Mouse (Mus musculus) layer of hippocampus, postnatal 36 days (tissue): ENCODE data around the gene Uso1. TPM values are rescaled to one million over a fixed set of nuclear protein-coding genes. Genes with fewer than 3 reads are reported as not detected.
A peak's percentile ranks its signal among the peaks of the same experiment; 100 is the strongest.
"Not testable (repeated sequence)": the region's sequence is repeated elsewhere in the genome, so short reads cannot be mapped to it uniquely, and the experiment has no call there.

Experiments used
- DNase-seq, 2 experiments: peaks; one replicate each; pipeline ENCODE4 v3.0.0; 2022
- total RNA-seq, 2 experiments: library from RNA; stranded (reverse); gene quantifications; 2 replicates each; pipeline ENCODE4 v1.2.3; 2021

Uso1 gene
- total RNA-seq, 2 experiments from 2014 or later = 84.3 to 84.7 TPM

DNA sequence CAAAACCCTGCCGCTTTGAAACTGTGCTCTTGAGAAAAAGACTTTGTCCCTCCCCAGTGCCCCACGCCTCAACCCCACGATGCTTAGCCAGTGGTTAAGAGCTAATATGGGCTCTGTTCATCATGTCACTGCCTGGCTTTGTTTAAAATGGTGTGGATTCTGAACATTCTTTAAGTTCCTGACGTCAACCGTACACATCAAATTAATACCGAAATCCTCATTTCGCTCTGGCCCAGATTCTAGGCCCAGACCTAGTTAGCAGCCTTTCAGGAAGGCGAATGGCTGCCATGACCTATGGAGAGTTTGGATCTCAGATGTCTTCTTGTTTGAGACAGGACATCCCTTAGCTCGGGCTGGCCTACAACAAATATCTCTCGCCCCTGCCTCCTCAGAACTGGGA lies 10.0 kb upstream of the Uso1 start:
- DNase-seq = no peak

GRCm38 (mm10) chr5:92128570-92128969 lies 9.2 kb upstream of the Uso1 start:
- DNase-seq = no peak

- DNase-seq = no peak
These were observed 8.4 kb upstream of the Uso1 start for GRCm38 (mm10) chr5:92129321-92129768.

DNA sequence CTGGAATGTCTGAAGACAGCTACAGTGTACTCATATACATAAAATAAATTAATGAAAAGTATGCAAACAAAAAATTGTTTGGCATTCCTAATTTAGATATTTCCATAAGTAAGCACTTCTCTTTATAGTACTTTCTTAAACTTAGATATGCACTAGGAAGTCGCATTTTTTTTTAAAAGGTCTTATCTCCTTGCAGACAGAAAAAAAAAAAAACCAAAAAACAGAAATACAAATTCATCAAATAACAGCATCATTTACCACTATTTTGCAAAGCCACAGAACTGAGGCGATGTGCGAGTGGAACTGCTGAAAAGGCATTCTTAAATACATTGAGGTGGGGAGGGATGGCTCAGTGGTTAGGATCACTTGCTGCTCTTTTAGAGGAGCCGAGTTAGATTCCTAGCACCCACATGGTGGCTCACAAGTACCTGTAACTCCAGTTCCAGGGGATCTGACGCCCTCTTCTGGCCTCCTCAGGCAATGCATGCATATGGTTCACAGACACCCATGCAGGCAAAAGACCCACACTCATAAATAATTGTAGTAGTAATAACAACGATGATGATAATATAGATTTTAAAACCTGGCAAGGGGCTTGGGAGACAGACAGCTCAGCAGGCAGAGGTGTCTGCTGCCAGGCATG lies 7.6 kb upstream of the Uso1 start:
- DNase-seq = no peak

DNA sequence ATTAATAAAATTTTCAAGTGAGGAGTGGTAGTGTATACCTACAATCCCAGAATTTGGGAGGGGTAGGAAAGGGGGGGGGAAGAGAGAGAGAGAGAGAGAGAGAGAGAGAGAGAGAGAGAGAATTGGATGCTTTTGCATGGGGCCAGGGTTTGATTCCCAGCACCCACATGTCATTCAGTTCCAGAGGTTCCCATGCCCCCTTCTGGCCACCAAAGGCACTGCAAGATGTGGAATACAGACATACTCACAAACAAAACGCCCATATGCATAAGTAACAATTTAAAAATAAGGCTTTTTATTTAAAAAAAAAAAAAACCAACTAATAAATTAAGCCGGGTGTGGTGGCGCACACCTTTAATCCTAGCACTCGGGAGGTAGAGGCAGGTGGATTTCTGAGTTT lies 5.6 kb upstream of the Uso1 start:
- DNase-seq = no peak

GRCm38 (mm10) chr5:92133006-92133405 lies 4.7 kb upstream of the Uso1 start:
- not testable (repeated sequence) for DNase-seq

GRCm38 (mm10) chr5:92134934-92135333 lies 2.8 kb upstream of the Uso1 start:
- DNase-seq = no peak

DNA sequence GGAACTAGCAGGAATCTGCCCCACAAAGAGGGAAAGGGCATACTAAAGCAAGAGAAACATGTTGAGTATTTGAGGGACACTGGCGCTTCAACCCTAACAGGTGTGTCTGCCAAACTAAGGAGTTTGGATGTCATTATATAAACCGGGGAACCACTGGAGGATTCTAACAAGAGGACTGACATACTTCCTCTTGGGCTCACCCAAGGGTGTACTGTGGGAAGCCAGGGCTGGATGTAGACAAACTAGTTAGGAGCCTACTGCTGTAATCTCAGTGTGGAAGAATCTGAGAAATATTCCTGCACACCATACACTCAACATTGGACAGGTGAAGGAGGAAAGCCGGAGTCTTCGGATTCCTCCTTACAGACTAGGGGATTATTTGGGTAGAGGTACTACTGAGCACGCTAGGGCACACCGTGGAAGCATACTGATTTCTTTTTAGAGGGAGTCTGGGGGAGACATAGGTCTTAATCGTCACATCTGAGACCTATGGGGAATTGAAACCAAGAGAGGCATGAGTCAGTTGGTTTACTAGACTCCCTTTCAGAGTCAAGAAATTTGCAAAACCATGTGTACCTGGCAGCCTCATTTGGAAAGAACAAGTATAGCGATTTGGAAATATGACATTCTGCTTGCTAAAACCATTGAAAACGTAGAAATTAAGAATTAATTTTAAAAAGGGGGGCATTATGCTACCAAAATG lies 1.1 kb upstream of the Uso1 start:
- no peak for DNase-seq

- peak; percentile 24 to 49 for DNase-seq
These were observed 419 bp downstream of the Uso1 start for GRCm38 (mm10) chr5:92138093-92138621.

GRCm38 (mm10) chr5:92139191-92139590 lies 1.5 kb downstream of the Uso1 start:
- DNase-seq = no peak

- DNase-seq = no peak
These were observed 4.0 kb downstream of the Uso1 start for GRCm38 (mm10) chr5:92141696-92142095.

DNA sequence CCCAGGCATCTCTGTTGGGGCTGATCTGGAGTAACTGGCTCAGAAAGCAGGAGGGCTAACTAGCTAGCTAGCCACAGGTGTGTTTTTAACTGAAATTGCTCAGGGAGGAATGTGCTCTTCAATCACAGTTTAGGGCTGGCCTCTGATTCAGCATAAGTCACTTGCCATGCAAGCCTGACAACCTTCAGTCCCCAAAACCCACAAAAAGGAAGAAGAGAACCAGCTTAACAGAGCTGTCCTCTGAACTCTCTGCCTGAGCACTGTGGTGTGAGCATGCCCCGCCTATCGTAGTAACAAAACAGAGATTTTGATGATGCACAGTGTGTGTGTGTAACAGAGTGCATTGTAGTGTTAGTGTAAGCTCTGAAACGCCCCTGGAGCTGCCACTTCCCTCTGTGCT lies 4.7 kb downstream of the Uso1 start:
- DNase-seq = no peak

GRCm38 (mm10) chr5:92143665-92144064 lies 5.9 kb downstream of the Uso1 start:
- DNase-seq = no peak

DNA sequence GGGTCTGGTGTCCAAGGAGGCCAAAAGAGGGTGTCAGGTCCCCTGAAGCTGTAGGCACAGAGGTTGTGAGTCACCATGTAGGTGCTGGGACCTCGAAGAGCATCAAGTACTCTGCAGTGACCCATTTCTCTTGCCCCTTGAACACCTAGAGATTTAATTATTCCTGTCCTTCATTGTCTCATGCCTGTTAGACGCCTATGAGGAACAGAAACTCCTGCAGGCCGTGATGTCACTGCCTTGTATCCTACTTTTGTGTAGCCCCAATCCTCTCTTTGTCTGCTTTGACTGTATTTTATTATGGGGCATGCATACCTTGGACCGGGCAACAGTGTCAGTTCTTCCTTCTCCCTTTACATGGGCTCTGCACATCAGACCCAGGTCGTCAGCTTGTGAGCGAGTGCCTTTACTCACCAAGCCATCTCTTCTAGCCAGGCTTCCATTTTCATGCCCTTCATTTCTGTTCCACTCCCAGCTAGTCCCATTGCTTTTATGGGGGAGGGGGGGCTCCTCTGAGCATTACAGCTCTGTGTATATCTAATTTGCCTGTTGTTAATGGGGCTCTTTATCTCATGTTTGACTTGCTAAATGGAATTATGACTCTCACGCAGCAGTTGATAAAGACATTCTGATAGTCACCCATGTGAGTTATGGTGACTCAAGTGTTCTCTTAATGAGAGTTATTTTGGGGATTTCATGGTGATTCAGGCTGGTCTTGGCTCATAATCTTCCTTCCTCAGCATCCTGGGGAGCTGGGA lies 7.4 kb downstream of the Uso1 start:
- DNase-seq = no peak

GRCm38 (mm10) chr5:92148248-92148647 lies 10.5 kb downstream of the Uso1 start:
- no peak for DNase-seq

DNA sequence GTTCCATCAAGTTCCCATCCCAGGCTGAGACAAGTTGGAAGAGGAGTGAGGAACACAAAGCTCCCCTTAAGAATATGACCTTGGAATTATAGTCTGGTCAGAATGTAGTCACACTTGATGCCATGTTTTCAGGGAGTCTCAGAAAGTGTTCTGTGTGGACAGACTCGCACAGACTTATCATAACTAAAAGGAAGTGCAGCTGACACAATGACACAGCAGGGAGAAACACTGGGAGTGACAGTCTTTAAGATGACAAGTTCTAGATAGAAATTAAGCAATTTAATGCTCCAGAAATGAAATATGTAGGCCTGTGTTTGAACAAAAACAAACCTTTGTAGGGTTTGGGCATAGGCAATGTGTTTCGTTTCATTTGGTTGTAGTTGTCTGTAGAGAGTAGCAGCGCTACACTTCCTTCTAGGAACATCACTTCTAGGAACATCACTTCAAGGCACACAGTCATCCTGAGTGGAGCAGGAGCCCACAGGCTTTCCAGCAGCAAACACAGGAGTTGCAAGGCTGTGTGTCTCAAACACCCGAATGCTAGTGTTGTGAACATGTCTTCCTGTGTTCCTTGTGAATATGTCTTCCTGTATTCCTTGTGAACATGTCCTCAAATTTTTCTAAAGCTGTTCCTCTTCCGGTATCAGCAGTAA lies 11.7 kb downstream of the Uso1 start:
- no peak for DNase-seq

DNA sequence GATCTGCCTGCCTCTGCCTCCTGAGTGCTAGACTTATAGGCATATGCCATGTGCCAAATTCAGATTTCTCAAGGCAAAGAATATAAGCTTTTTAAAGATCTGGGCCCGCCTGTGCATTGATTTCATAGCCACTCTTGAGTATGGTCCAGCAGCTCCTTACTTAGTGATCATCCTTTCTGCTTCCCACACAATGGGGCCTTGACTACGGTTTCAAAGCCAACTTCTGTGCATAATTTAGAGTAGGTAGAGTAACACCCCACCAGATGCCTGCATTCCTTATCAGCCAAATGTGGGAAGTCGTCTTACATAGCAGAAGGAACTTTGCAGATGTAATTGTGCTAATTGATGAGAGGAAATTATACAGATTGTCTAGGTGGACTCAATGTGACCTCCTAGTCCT lies 17.1 kb downstream of the Uso1 start:
- DNase-seq = no peak

DNA sequence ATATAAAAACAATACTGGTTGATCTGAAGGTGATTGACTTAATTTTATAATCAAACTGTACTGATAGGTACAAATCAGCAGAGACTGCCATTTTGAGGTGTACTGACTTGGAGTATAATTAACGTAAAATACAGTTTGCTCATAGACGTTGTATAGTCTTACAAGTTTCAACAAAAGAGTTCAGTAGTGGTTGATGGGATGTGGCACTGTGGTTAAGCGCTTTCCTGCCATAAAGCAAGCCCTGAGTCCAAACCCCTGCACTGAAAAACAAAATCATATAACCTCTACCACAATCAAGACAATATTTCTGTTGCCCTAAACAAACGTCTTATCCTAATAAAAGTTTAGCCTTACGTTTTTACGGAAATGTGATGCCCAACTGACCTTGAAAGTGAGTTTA lies 28.2 kb downstream of the Uso1 start:
- DNase-seq = no peak

DNA sequence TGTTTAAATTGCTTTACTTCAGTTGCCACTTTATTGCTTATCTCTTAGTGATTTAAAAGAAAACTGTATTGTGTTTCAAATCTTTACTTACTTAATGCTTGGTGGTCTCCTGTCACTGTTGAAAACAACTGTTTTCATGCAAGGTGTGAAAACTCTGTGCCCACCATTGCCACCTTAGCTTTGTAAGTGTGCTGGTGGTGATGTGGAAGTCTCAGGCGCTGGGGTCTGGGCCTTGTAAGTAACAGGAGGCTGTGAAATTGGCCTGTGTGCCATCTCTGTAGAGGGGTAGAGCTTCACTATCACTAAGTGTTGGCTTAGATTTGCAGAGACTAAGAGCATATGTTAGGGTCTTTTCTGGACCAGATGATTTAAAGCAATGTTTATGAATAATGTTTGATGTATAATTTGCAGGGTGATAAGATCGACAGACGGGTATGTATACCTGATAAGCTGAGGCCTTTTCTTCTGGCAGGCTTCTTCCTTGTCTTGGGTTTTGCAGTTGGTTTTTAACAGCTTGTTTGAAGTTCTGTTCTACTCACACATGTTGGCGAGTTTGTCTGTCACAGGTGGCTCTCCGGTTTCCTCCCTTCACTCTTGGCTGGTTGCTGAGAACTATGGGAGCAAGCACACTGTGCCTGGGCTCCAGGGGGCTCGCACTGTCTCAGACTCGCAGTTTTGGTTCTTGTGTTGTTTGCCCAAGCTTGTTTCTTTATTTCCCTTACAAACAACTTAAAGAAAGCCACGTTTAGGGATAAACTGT lies 45.5 kb downstream of the Uso1 start:
- DNase-seq = no peak

DNA sequence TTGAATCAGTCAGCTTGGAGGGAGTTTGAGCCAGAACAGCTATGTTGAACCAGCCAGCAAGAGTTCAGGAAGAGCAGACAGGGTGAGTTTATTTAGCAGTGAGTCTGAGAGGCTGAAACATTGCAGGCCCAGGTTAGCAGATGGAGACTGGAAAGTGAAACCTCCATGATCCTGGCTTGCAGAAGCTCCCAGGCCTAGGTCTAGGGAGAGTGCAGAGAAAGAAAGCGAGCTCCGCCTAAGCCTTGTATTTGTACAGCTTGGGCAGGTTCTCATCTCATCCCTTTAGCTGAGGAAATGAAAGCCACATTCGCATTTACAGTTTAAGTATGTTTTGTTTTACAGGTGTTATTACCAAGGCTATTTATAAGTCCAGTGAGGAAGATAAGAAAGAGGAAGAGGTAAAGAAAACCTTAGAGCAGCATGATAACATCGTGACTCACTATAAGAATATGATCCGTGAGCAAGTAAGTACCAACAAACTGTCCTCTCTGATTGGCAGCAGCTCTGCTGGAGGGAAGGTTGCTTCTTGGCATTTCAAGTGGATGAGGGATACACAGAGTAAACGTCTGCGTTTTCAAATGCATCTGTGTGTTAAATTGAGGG lies 51.2 kb downstream of the Uso1 start:
- DNase-seq = no peak

- not testable (repeated sequence) for DNase-seq
These were observed 58.0 kb downstream of the Uso1 start for GRCm38 (mm10) chr5:92195716-92196115.
